Mouse (Mus musculus) kidney, postnatal 0 days (tissue): ENCODE data around the gene Itm2b. TPM values are rescaled to one million over a fixed set of nuclear protein-coding genes. Genes with fewer than 3 reads are reported as not detected.

Experiments used
- ATAC-seq: fragments of 200-750 bp; cut with Nextera tagmentation; replicated peaks from 2 replicates; pipeline ENCODE4 v1.8.0; 2017; ENCODE audit warnings: low read depth, moderate number of reproducible peaks, moderate TSS enrichment, moderate library complexity; ENCODE audit not compliant: low FRiP score
- DNase-seq: peaks from one replicate; pipeline ENCODE4 v3.0.0-alpha.2; 2016; ENCODE audit warnings: low spot score
- H3K27ac ChIP-seq: fragments of 300-500 bp; sonication (generic); 2 replicates; pipeline ENCODE4 v1.5.1; 2014; ENCODE audit warnings: mild to moderate bottlenecking
- H3K27me3 ChIP-seq: fragments of 300-500 bp; sonication (generic); 2 replicates; pipeline ENCODE4 v1.6.1; 2014; ENCODE audit warnings: low read length, mixed read lengths; ENCODE audit not compliant: insufficient read depth
- H3K36me3 ChIP-seq: fragments of 300-500 bp; sonication (generic); 2 replicates; pipeline ENCODE4 v1.6.1; 2014; ENCODE audit warnings: low read length, mixed read lengths; ENCODE audit not compliant: insufficient read depth
- H3K4me1 ChIP-seq: fragments of 300-500 bp; sonication (generic); replicated peaks from 2 replicates; pipeline ENCODE4 v1.6.1; 2014; ENCODE audit warnings: antibody characterized with exemption, low read length, mixed read lengths; ENCODE audit not compliant: insufficient read depth
- H3K4me2 ChIP-seq: fragments of 300-500 bp; sonication (generic); 2 replicates; pipeline ENCODE4 v1.6.1; 2014; ENCODE audit warnings: mild to moderate bottlenecking, low read length, moderate library complexity, mixed read lengths
- H3K4me3 ChIP-seq: fragments of 300-500 bp; sonication (generic); replicated peaks from 2 replicates; pipeline ENCODE4 v1.5.1; 2014; ENCODE audit warnings: low read depth, low read length
- H3K9ac ChIP-seq: fragments of 300-500 bp; sonication (generic); 2 replicates; pipeline ENCODE4 v1.6.1; 2014; ENCODE audit warnings: low read depth, low read length
- H3K9me3 ChIP-seq: fragments of 300-500 bp; sonication (generic); replicated peaks from 2 replicates; pipeline ENCODE4 v1.6.1; 2016; ENCODE audit warnings: low read length, inconsistent platforms, mixed read lengths
- CTCF ChIP-seq: IDR thresholded peaks from 2 replicates; pipeline ENCODE4 v1.5.1; 2016; ENCODE audit warnings: antibody characterized with exemption, low read depth, mild to moderate bottlenecking, moderate library complexity
- WGBS: fragments of 180-500 bp; shearing (Covaris S2); extraction: QIAGEN DNeasy Blood & Tissue Kit; methylation state at CpG from one replicate; pipeline ENCODE4 v1.1.7; 2014; 5-methylcytosine and 5-hydroxymethylcytosine counted together
- polyA plus RNA-seq: library from polyadenylated mRNA; unstranded; fragments of >200 nt; fragmentation: Nextera tagmentation; extraction: Ambion mirVana; gene quantifications from 2 replicates; pipeline ENCODE4 v1.2.1, GENCODE M21; 2015

Itm2b gene
- polyA plus RNA-seq, 1 experiment from 2014 or later = 1,975 TPM

DNA sequence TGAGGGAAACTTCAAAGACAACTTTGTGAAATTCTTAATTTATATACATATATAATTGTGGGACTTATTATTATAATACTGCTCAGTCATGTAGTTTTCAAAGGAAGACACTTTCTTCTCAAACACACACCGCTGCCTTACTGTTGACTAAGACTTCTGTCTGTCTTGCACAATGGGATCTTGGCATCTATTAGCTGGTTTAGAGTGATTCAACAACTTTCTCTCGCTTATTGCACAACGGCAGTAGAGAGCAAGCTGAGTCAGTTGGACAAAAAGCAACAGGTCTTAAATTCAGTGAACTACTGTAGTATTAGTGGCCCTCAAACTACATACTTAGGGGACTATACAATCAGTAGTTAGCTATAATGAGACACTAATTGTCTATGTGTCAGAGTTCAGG, 25.0 kb upstream of the Itm2b start:
- H3K4me1 ChIP-seq = no peaks in the 10 kb centered on the region
- H3K9me3 ChIP-seq = no peaks in the 10 kb centered on the region
- H3K4me3 ChIP-seq = no peak overlapping the region
- H3K27ac ChIP-seq = no peak overlapping the region
- no peak overlapping the region for H3K4me2 ChIP-seq
- no peak overlapping the region for H3K9ac ChIP-seq
- no peak for TF ChIP-seq CTCF
- no peak for DNase-seq
- no peak for ATAC-seq
- H3K27me3 ChIP-seq = no peaks in the 10 kb centered on the region
- no peaks in the 10 kb centered on the region for H3K36me3 ChIP-seq
- WGBS = 87% methylated on average over 3 of the region's 3 CpGs

DNA sequence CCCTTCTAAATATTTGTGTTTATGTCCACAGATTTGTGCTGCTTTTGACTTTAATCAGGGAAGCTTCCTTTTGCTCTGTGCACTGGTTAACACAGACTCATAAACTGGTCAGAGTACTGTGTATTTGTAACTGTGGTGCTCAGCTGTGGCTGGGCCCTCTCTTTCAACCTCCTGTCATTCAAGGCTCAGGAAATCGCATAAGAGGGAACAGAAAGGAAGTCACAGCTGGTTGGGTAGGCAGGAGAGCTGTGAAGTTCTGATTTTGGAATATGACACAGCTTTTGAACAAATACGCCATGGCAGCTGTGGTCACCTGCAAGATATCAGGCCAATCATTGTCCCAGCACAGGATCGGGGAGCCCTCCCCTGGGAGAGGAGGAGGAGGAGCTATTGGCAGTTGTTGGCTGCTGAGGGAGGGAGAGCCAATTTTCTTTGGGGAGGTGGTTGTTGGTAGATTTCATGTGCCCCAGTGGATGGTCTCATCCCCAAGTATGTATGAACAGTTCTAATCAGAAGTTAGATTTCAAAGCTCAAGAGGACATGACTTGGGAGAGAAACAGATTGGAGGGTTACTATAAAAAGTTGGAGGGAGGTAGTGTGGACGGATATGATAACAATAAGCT, 23.2 kb upstream of the Itm2b start:
- Histone ChIP-seq H3K9ac (no peak overlapping the region), H3K27me3 (no peaks in the 10 kb centered on the region), H3K36me3 (no peaks in the 10 kb centered on the region), H3K4me1 (no peaks in the 10 kb centered on the region), H3K4me2 (no peak overlapping the region), H3K27ac (no peak overlapping the region), H3K4me3 (no peak overlapping the region), H3K9me3 (no peaks in the 10 kb centered on the region)
- no peak for DNase-seq
- WGBS = 72% methylated on average over 4 of the region's 4 CpGs
- no peak for ATAC-seq
- no peak for TF ChIP-seq CTCF

DNA sequence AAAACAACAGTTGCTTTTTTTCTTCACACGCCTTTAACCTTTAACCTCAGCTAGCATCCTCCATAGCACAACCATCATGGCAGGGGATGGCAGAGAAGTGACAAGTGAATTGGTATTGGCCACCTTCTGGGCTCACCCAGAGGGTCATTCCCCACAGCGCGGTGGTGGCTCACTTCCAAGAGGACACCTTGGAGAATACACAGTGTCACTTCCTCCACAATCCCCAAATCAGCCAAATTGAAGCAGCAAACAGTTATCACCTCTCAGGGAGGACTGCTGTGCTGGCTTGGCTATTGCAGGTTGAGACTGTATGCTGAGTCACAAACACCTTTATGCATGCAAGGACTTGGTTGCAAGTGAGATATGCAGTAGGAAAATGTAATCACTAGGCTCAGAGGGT, 18.9 kb upstream of the Itm2b start:
- 73% methylated on average over 3 of the region's 3 CpGs for WGBS
- no peak overlapping the region for H3K4me2 ChIP-seq
- H3K27ac ChIP-seq = no peak overlapping the region
- no peak for TF ChIP-seq CTCF
- H3K4me1 ChIP-seq = no peaks in the 10 kb centered on the region
- DNase-seq = no peak
- no peaks in the 10 kb centered on the region for H3K36me3 ChIP-seq
- no peak overlapping the region for H3K9ac ChIP-seq
- H3K4me3 ChIP-seq = no peak overlapping the region
- ATAC-seq = no peak
- no peaks in the 10 kb centered on the region for H3K27me3 ChIP-seq
- no peaks in the 10 kb centered on the region for H3K9me3 ChIP-seq

DNA sequence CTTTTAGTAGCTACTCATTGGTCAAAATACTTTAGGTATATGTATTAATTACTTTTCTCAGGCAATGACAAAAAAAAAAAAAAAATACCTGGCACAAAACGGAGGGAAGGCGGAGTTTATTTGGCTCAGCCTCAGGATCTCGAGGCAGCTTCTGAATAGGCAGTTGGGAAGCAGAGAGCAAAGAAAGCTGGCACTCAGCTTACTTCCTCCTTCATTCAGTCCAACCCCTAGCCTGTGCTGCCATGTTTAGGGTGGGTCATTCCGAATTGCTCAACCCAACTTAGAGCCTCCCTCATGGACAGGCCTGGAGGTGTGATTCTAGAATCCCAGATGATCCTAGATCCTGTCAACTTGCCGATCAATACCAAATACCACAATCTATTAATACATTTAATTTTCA, 18.3 kb upstream of the Itm2b start:
- no peaks in the 10 kb centered on the region for H3K27me3 ChIP-seq
- H3K4me3 ChIP-seq = no peak overlapping the region
- WGBS = 77% methylated on average over 5 of the region's 5 CpGs
- no peaks in the 10 kb centered on the region for H3K9me3 ChIP-seq
- TF ChIP-seq CTCF = no peak
- no peaks in the 10 kb centered on the region for H3K4me1 ChIP-seq
- no peak overlapping the region for H3K4me2 ChIP-seq
- H3K9ac ChIP-seq = no peak overlapping the region
- no peak overlapping the region for H3K27ac ChIP-seq
- ATAC-seq (no peak), DNase-seq (no peak)
- H3K36me3 ChIP-seq = no peaks in the 10 kb centered on the region

DNA sequence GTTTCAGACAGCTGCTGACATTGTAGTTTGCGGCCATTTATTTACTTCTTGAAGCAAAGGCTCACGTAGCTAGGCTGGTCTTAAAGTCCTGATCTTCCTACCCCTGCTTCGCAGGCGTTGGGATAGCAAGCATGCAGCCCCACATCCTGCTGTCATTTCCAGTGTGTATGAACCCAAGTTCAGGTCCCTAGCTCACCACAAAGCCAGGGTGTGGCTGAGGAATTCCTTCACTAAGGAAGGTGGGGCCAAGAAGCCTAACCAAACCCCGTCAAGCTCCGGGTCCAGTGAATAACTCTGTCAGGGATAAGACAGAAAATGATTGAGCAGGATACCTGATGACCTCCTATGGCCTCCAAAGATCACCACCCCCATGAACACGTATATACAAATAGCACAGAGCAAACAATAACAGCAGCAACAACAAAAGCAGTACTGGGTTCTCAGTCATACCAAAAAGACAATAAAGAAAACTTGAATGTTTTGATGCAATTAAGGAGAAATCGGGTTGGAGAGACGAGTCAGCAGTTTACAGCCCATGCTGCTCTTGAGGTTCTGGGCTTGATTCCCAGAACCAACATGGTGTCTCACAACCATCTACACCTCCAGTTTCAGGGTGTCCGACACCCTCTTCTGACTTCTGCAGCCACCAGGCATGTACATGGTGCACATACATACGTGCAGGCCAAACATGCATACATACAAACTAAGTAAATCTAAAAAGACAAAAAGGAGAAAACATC, 17.4 kb upstream of the Itm2b start:
- no peaks in the 10 kb centered on the region for H3K9me3 ChIP-seq
- H3K4me3 ChIP-seq = no peak overlapping the region
- no peak for ATAC-seq
- H3K27me3 ChIP-seq = no peaks in the 10 kb centered on the region
- no peak overlapping the region for H3K9ac ChIP-seq
- H3K27ac ChIP-seq = no peak overlapping the region
- no peaks in the 10 kb centered on the region for H3K36me3 ChIP-seq
- no peak for TF ChIP-seq CTCF
- WGBS = 70% methylated on average over 11 of the region's 11 CpGs
- no peak for DNase-seq
- H3K4me1 ChIP-seq = no peaks in the 10 kb centered on the region
- H3K4me2 ChIP-seq = no peak overlapping the region

DNA sequence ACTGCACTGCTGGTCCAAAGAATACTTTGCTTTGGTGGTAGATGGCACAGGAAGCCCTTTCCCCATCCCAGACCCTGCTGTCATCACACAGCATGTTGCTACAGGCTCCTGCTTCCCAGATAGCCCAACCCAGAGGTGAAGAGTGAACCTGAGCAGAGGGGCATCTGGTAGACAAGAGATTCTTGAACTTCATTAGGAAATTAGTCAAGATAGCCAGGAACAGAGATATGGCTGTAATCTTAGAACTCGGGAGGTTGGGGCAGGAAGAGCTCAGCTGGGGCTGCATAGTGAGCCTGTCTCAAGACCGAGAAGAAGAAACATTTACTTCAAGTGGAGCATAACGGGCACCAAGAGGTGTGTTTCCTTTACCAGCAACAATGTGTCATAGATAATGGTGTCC, 16.3 kb upstream of the Itm2b start:
- no peaks in the 10 kb centered on the region for H3K36me3 ChIP-seq
- H3K9ac ChIP-seq = no peak overlapping the region
- TF ChIP-seq CTCF = no peak
- no peaks in the 10 kb centered on the region for H3K27me3 ChIP-seq
- ATAC-seq = no peak
- H3K27ac ChIP-seq = no peak overlapping the region
- DNase-seq = no peak
- WGBS = 39% methylated on average over 3 of the region's 3 CpGs
- H3K4me2 ChIP-seq = no peak overlapping the region
- no peaks in the 10 kb centered on the region for H3K9me3 ChIP-seq
- H3K4me1 ChIP-seq = no peaks in the 10 kb centered on the region
- H3K4me3 ChIP-seq = no peak overlapping the region
